Mouse (Mus musculus) heart, adult 2 months (tissue): ENCODE results near the gene Coro1c.

Experiments
- CTCF ChIP-seq: fragments of 200-600 bp; IDR thresholded peaks from 2 replicates; pipeline ENCODE4 v1.8.1; 2022; ENCODE audit warnings: antibody characterized with exemption, mild to moderate bottlenecking, moderate library complexity
- EP300 ChIP-seq: fragments of 200-500 bp; IDR thresholded peaks from 2 replicates; pipeline ENCODE4 v1.6.1; 2011; ENCODE audit warnings: low read depth, low read length, control low read depth; ENCODE audit not compliant: insufficient read depth
- POLR2A ChIP-seq: fragments of 200-500 bp; IDR thresholded peaks from 2 replicates; pipeline ENCODE4 v1.6.1; 2011; ENCODE audit warnings: mild to moderate bottlenecking, low read depth, low read length, control low read depth; ENCODE audit not compliant: insufficient read depth

- no peak for TF ChIP-seq CTCF
- TF ChIP-seq POLR2A, result no peak
- TF ChIP-seq EP300, result no peak
Observed at GRCm38 (mm10) chr5:113901074-113901571, 7.4 kb downstream of the Coro1c start.
